Mouse (Mus musculus) bone marrow, adult 2 months (tissue): ENCODE measurements around the gene Ubox5.

ENCODE experiments used
- CTCF ChIP-seq: fragments of 200-500 bp; IDR thresholded peaks from 2 replicates; pipeline ENCODE4 v1.5.1; 2011; ENCODE audit warnings: low read length, control low read depth; ENCODE audit not compliant: control insufficient read depth, insufficient read depth
- POLR2A ChIP-seq: fragments of 200-500 bp; IDR thresholded peaks from 2 replicates; pipeline ENCODE4 v1.6.1; 2011; ENCODE audit warnings: low read depth, mild to moderate bottlenecking, control low read depth, low read length, borderline replicate concordance; ENCODE audit not compliant: control insufficient read depth

GRCm38 (mm10) chr2:130558015-130558414, 71.8 kb downstream of the Ubox5 start:
- TF ChIP-seq POLR2A (no peak), CTCF (no peak)
